Mouse (Mus musculus) testis, adult 2 months (tissue): ENCODE data around the gene Cmc1.

Experiments used
- CTCF ChIP-seq: fragments of 200-500 bp; IDR thresholded peaks from 2 replicates; pipeline ENCODE4 v1.5.1; 2012; ENCODE audit warnings: low read depth, mild to moderate bottlenecking, inconsistent platforms, low read length, moderate library complexity; ENCODE audit not compliant: control insufficient read depth, insufficient read depth, insufficient replicate concordance
- POLR2A ChIP-seq: fragments of 200-500 bp; IDR thresholded peaks from 2 replicates; pipeline ENCODE4 v1.6.1; 2012; ENCODE audit warnings: low read depth, mild to moderate bottlenecking, inconsistent platforms, low read length, moderate library complexity; ENCODE audit not compliant: control insufficient read depth

DNA sequence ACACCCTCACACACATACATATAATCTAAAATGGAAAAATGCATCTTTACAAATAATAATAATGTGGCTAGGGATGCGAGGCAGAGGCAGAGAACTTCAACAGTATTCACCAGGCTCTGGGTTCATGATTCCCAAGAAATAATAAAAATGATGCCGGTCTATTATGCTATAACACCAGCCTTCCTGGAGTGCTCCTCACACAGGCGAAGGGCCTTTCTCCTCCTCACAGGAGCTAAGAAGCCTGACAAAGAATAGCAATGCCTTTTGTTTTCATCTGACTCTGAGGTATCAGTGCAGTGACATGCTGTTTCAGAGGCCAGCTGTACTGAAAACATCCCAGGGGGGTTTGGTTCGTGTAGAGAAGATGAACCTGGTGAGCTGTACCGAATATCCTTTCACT, 4.7 kb upstream of the Cmc1 start:
- TF ChIP-seq CTCF = no peak
- no peak for TF ChIP-seq POLR2A
